Mouse (Mus musculus) embryonic facial prominence, embryonic 11.5 days (tissue): ENCODE data around the gene Coasy. TPM values are rescaled to one million over a fixed set of nuclear protein-coding genes. Genes with fewer than 3 reads are reported as not detected.

Experiments used
- ATAC-seq: fragments of 200-750 bp; cut with Nextera tagmentation; replicated peaks from 2 replicates; pipeline ENCODE4 v1.8.0; 2017; ENCODE audit warnings: low read depth; ENCODE audit not compliant: insufficient number of reproducible peaks, low FRiP score, low TSS enrichment
- DNase-seq: peaks from one replicate; pipeline ENCODE4 v3.0.0-alpha.2; 2015; ENCODE audit warnings: low spot score
- H3K27ac ChIP-seq: fragments of 300-500 bp; sonication (generic); replicated peaks from 2 replicates; pipeline ENCODE4 v1.5.1; 2014; ENCODE audit warnings: mild to moderate bottlenecking, low read depth, low read length, control low read depth
- H3K27me3 ChIP-seq: fragments of 300-500 bp; sonication (generic); 2 replicates; pipeline ENCODE4 v1.6.1; 2014; ENCODE audit warnings: mild to moderate bottlenecking, low read length, moderate library complexity, mixed read lengths; ENCODE audit not compliant: control insufficient read depth, insufficient read depth
- H3K36me3 ChIP-seq: fragments of 300-500 bp; sonication (generic); replicated peaks from 2 replicates; pipeline ENCODE4 v1.6.1; 2014; ENCODE audit warnings: low read depth, mild to moderate bottlenecking, low read length, moderate library complexity, mixed read lengths; ENCODE audit not compliant: control insufficient read depth, insufficient read depth
- H3K4me1 ChIP-seq: fragments of 300-500 bp; sonication (generic); 2 replicates; pipeline ENCODE4 v1.6.1; 2014; ENCODE audit warnings: low read length, mixed read lengths; ENCODE audit not compliant: control insufficient read depth, insufficient read depth
- H3K4me2 ChIP-seq: fragments of 300-500 bp; sonication (generic); 2 replicates; pipeline ENCODE4 v1.6.1; 2014; ENCODE audit warnings: low read depth, mild to moderate bottlenecking, control low read depth, low read length, moderate library complexity
- H3K4me3 ChIP-seq: fragments of 300-500 bp; sonication (generic); 2 replicates; pipeline ENCODE4 v1.5.1; 2014; ENCODE audit warnings: low read depth, low read length, control low read depth
- H3K9ac ChIP-seq: fragments of 300-500 bp; sonication (generic); replicated peaks from 2 replicates; pipeline ENCODE4 v1.6.1; 2014; ENCODE audit warnings: mild to moderate bottlenecking, control low read depth, low read length
- H3K9me3 ChIP-seq: fragments of 300-500 bp; sonication (generic); replicated peaks from 2 replicates; pipeline ENCODE4 v1.6.1; 2016; ENCODE audit warnings: mild to moderate bottlenecking, low read length, inconsistent platforms, mixed read lengths; ENCODE audit not compliant: control insufficient read depth
- WGBS: fragments of 180-500 bp; shearing (Covaris S2); extraction: QIAGEN DNeasy Blood & Tissue Kit; methylation state at CpG from one replicate; pipeline ENCODE4 v1.1.7; 2014; 5-methylcytosine and 5-hydroxymethylcytosine counted together
- polyA plus RNA-seq: library from polyadenylated mRNA; unstranded; fragments of >200 nt; fragmentation: Nextera tagmentation; extraction: Ambion mirVana; gene quantifications from 2 replicates; pipeline ENCODE4 v1.2.1, GENCODE M21; 2014

Coasy gene
- polyA plus RNA-seq, 1 experiment from 2014 or later, result 44.9 TPM

GRCm38 (mm10) chr11:101131187-101131586 is 48.8 kb downstream of the Coasy start:
- Histone ChIP-seq H3K36me3 (peaks cover 6% of the 10 kb centered on the region), H3K27ac (no peak overlapping the region), H3K4me2 (no peak overlapping the region), H3K9ac (no peak overlapping the region), H3K27me3 (no peaks in the 10 kb centered on the region), H3K9me3 (no peaks in the 10 kb centered on the region), H3K4me1 (no peaks in the 10 kb centered on the region), H3K4me3 (no peak overlapping the region)
- DNase-seq (no peak), ATAC-seq (no peak)
- 87% methylated on average over 2 of the region's 2 CpGs for WGBS

GRCm38 (mm10) chr11:101131701-101132100 is 49.3 kb downstream of the Coasy start:
- Histone ChIP-seq H3K4me1 (no peaks in the 10 kb centered on the region), H3K27ac (no peak overlapping the region), H3K9ac (no peak overlapping the region), H3K4me3 (no peak overlapping the region), H3K27me3 (no peaks in the 10 kb centered on the region), H3K36me3 (peaks cover under 1% of the 10 kb centered on the region), H3K4me2 (no peak overlapping the region), H3K9me3 (no peaks in the 10 kb centered on the region)
- 85% methylated on average over 6 of the region's 6 CpGs for WGBS
- ATAC-seq, result no peak
- DNase-seq, result peak; percentile 57

GRCm38 (mm10) chr11:101133037-101133436 is 50.7 kb downstream of the Coasy start:
- Histone ChIP-seq H3K27me3 (no peaks in the 10 kb centered on the region), H3K4me1 (no peaks in the 10 kb centered on the region), H3K9ac (no peak overlapping the region), H3K27ac (no peak overlapping the region), H3K9me3 (no peaks in the 10 kb centered on the region), H3K36me3 (no peaks in the 10 kb centered on the region), H3K4me2 (no peak overlapping the region), H3K4me3 (no peak overlapping the region)
- 85% methylated on average over 12 of the region's 12 CpGs for WGBS
- ATAC-seq (no peak), DNase-seq (no peak)

- 79% methylated on average over 13 of the region's 13 CpGs for WGBS
- no peak for DNase-seq
Measured at GRCm38 (mm10) chr11:101134217-101134865, 52.0 kb downstream of the Coasy start.

More at GRCm38 (mm10) chr11:101134217-101134865, 52.0 kb downstream of the Coasy start:
- Histone ChIP-seq H3K9ac (no peak overlapping the region), H3K36me3 (no peaks in the 10 kb centered on the region), H3K4me3 (no peak overlapping the region), H3K27ac (no peak overlapping the region), H3K27me3 (no peaks in the 10 kb centered on the region), H3K9me3 (no peaks in the 10 kb centered on the region), H3K4me1 (no peaks in the 10 kb centered on the region), H3K4me2 (no peak overlapping the region)
- no peak for ATAC-seq

Other genes with a start within 250 kb of the Coasy start
- gene Stat5b, start 231.8 kb upstream of the Coasy start, polyA plus RNA-seq, result 17.9 and 18.1 TPM in 2 replicates
- 1.6 and 1.9 TPM in 2 replicates for gene Stat5a, start 223.2 kb upstream of the Coasy start, polyA plus RNA-seq
- gene Stat3, start 143.0 kb upstream of the Coasy start, polyA plus RNA-seq, result 22.5 and 23.5 TPM in 2 replicates
- 14.7 and 16.3 TPM in 2 replicates for gene Cavin1, start 111.7 kb upstream of the Coasy start, polyA plus RNA-seq
- gene Atp6v0a1, start 73.1 kb upstream of the Coasy start, polyA plus RNA-seq, result 28.0 and 28.4 TPM in 2 replicates
- 3.5 and 5.9 TPM in 2 replicates for gene Naglu, start 12.6 kb upstream of the Coasy start, polyA plus RNA-seq
- not detected in 2 replicates for gene Hsd17b1, start 4.2 kb upstream of the Coasy start, polyA plus RNA-seq
- gene Mlx, start 4.7 kb downstream of the Coasy start, polyA plus RNA-seq, result 45.7 and 47.9 TPM in 2 replicates
- 61.2 and 62.4 TPM in 2 replicates for gene Psmc3ip, start 12.9 kb downstream of the Coasy start, polyA plus RNA-seq
- gene Retreg3, start 37.3 kb downstream of the Coasy start, polyA plus RNA-seq, result 10.7 and 12.7 TPM in 2 replicates
- 91.6 and 98.4 TPM in 2 replicates for gene Tubg1, start 37.4 kb downstream of the Coasy start, polyA plus RNA-seq
- gene Tubg2, start 73.3 kb downstream of the Coasy start, polyA plus RNA-seq, result 7.8 and 8.0 TPM in 2 replicates
- 0.28 and 0.39 TPM in 2 replicates for gene Cntnap1, start 88.0 kb downstream of the Coasy start, polyA plus RNA-seq
- 3.7 and 5.3 TPM in 2 replicates for gene Plekhh3, start 88.8 kb downstream of the Coasy start, polyA plus RNA-seq
- 0.20 TPM in 1 of 2 replicates, not detected in the other for gene Ccr10, start 92.9 kb downstream of the Coasy start, polyA plus RNA-seq
- 11.6 and 12.4 TPM in 2 replicates for gene Ezh1, start 143.9 kb downstream of the Coasy start, polyA plus RNA-seq
- 64.8 and 69.3 TPM in 2 replicates for gene Ramp2, start 163.5 kb downstream of the Coasy start, polyA plus RNA-seq
- 114 and 117 TPM in 2 replicates for gene Vps25, start 171.1 kb downstream of the Coasy start, polyA plus RNA-seq
- 2.4 and 3.5 TPM in 2 replicates for gene Wnk4, start 178.0 kb downstream of the Coasy start, polyA plus RNA-seq
- gene Cntd1, start 196.4 kb downstream of the Coasy start, polyA plus RNA-seq, result 1.6 and 1.8 TPM in 2 replicates
- gene Coa3, start 196.5 kb downstream of the Coasy start, polyA plus RNA-seq, result 193 and 212 TPM in 2 replicates
- gene Becn1, start 219.7 kb downstream of the Coasy start, polyA plus RNA-seq, result 158 and 160 TPM in 2 replicates
- gene Psme3, start 233.6 kb downstream of the Coasy start, polyA plus RNA-seq, result 150 and 154 TPM in 2 replicates
- gene Aoc2, start 242.5 kb downstream of the Coasy start, polyA plus RNA-seq, result 1.2 TPM in 2 replicates
- 0.04 TPM in 1 of 2 replicates, not detected in the other for gene Aoc3, start 248.0 kb downstream of the Coasy start, polyA plus RNA-seq